Mouse (Mus musculus) ES-E14 (cell line): ENCODE results near the gene Arih2.
"Not testable (repeated sequence)": the region's sequence is repeated elsewhere in the genome, so short reads cannot be mapped to it uniquely, and the experiment has no call there.

Experiments
- HCFC1 ChIP-seq: IDR thresholded peaks from 2 replicates; pipeline ENCODE4 v1.6.1; 2012; ENCODE audit warnings: low read length, inconsistent platforms, borderline replicate concordance; ENCODE audit not compliant: insufficient read depth
- ZC3H11A ChIP-seq: IDR thresholded peaks from 2 replicates; pipeline ENCODE4 v1.6.1; 2012; ENCODE audit warnings: low read depth, mild to moderate bottlenecking, inconsistent platforms, low read length, borderline replicate concordance

DNA sequence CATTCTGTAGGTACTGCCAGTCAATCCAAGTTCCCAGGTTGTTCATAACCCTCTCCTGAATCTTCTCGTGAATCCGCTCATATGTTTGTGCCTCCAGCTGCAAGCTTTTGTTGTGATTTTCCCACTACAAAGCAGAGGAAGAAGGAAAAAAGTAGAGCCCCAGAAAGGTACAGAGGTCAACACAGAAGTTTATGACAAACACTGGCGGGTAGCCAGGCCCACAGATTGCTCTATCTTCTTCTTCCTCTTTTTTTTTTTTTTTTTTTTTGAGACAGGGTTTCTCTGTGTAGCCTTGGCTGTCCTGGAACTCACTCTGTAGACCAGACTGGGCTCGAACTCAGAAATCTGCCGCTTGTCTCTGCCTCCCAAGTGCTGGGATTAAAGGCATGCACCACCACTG is 41.3 kb downstream of the Arih2 start:
- TF ChIP-seq HCFC1, ZC3H11A: not testable (repeated sequence)
